8 mouse cellular contexts compared by ENCODE assay signal in genomic region chr9:65195053-65195452, GRCm38 (mm10). TPM values are rescaled to one million over a fixed set of nuclear protein-coding genes. Genes with fewer than 3 reads are reported as not detected.
DNase-seq lines count a peak whose midpoint lies in the region; ATAC-seq and TF ChIP-seq lines count a peak whose summit lies in the region.

Gene Parp16, plus strand, starts transcription at chr9:65195353.

- H3K36me3 ChIP-seq in neural tube, embryonic 11.5 days (ENCODE audit: control insufficient read depth, insufficient read depth, low read length), result no peaks in the 10 kb centered on the region
- no peaks in the 10 kb centered on the region for H3K36me3 ChIP-seq in limb, embryonic 11.5 days (ENCODE audit: control insufficient read depth, insufficient read depth, low read length)
- H3K36me3 ChIP-seq in stomach, embryonic 14.5 days (ENCODE audit: control insufficient read depth, insufficient read depth, low read length), result no peaks in the 10 kb centered on the region

- no peak within 1 kb of the TSS for H3K4me2 ChIP-seq in neural tube, embryonic 11.5 days (ENCODE audit: low read depth)
- no peak within 1 kb of the TSS; the same call in 1 of the 2 replicates for H3K4me2 ChIP-seq in limb, embryonic 11.5 days (ENCODE audit: low read depth, severe bottlenecking)
- H3K4me2 ChIP-seq in stomach, embryonic 14.5 days (replicated peaks; ENCODE audit: low read depth, low read length), result 0 out of 2 replicates have a peak within 1 kb of the TSS, but pooled peaks have one; percentile 8

- ATAC-seq in neural tube, embryonic 11.5 days (ENCODE audit: insufficient read depth, low FRiP score, low TSS enrichment), result no peak
- ATAC-seq in limb, embryonic 11.5 days (ENCODE audit: insufficient number of reproducible peaks, low FRiP score, low TSS enrichment, low read depth), result no peak
- no peak for ATAC-seq in stomach, embryonic 14.5 days (ENCODE audit: insufficient number of reproducible peaks, insufficient read depth, low FRiP score, low read depth)

- TF ChIP-seq CTCF in embryonic fibroblast, embryonic 13.5 days (IDR thresholded peaks at IDR 0.05; ENCODE audit: borderline replicate concordance, insufficient read depth, low read length), result no peak

- no peak within 1 kb of the TSS for H3K9ac ChIP-seq in neural tube, embryonic 11.5 days (ENCODE audit: low read length)
- peak within 1 kb of the TSS; percentile 37 for H3K9ac ChIP-seq in limb, embryonic 11.5 days (ENCODE audit: low read length)
- no peak within 1 kb of the TSS for H3K9ac ChIP-seq in stomach, embryonic 14.5 days (replicated peaks; ENCODE audit: low read depth, low read length)

- peak within 1 kb of the TSS; percentile 76 for H3K27ac ChIP-seq in neural tube, embryonic 11.5 days (ENCODE audit: low read depth, low read length)
- peak within 1 kb of the TSS; percentile 92 for H3K27ac ChIP-seq in embryonic fibroblast, embryonic 13.5 days (ENCODE audit: insufficient read depth, low read length)
- peak within 1 kb of the TSS; percentile 80 for H3K27ac ChIP-seq in limb, embryonic 11.5 days (replicated peaks; ENCODE audit: low read depth, low read length)
- H3K27ac ChIP-seq in stomach, embryonic 14.5 days (ENCODE audit: low read length), result peak within 1 kb of the TSS; percentile 74

- peaks cover 31% of the 10 kb centered on the region for H3K4me1 ChIP-seq in neural tube, embryonic 11.5 days (ENCODE audit: control insufficient read depth, insufficient read depth, low read length)
- peaks cover 5% of the 10 kb centered on the region for H3K4me1 ChIP-seq in embryonic fibroblast, embryonic 13.5 days (ENCODE audit: control insufficient read depth, insufficient read depth, low read length)
- peaks cover 29% of the 10 kb centered on the region for H3K4me1 ChIP-seq in limb, embryonic 11.5 days (ENCODE audit: control insufficient read depth, insufficient read depth, low read length)
- peaks cover 27% of the 10 kb centered on the region for H3K4me1 ChIP-seq in stomach, embryonic 14.5 days (ENCODE audit: control insufficient read depth, insufficient read depth, low read length)

- H3K9me3 ChIP-seq in neural tube, embryonic 11.5 days (ENCODE audit: control insufficient read depth, low read length), result no peaks in the 10 kb centered on the region
- H3K9me3 ChIP-seq in limb, embryonic 11.5 days (ENCODE audit: control insufficient read depth, low read length), result no peaks in the 10 kb centered on the region
- no peaks in the 10 kb centered on the region for H3K9me3 ChIP-seq in stomach, embryonic 14.5 days (ENCODE audit: control insufficient read depth, low read depth, low read length)

- TF ChIP-seq POLR2A in embryonic fibroblast, embryonic 13.5 days (IDR thresholded peaks at IDR 0.05; ENCODE audit: low read depth, low read length), result no peak

- H3K27me3 ChIP-seq in neural tube, embryonic 11.5 days (ENCODE audit: control insufficient read depth, insufficient read depth, low read length), result no peaks in the 10 kb centered on the region
- no peaks in the 10 kb centered on the region for H3K27me3 ChIP-seq in limb, embryonic 11.5 days (ENCODE audit: control insufficient read depth, insufficient read depth, low read length)
- H3K27me3 ChIP-seq in stomach, embryonic 14.5 days (ENCODE audit: control insufficient read depth, insufficient read depth, low read length), result no peaks in the 10 kb centered on the region

- 81% methylated on average over 4 of the region's 4 CpGs for WGBS in neural tube, embryonic 11.5 days
- 76% methylated on average over 4 of the region's 4 CpGs for WGBS in limb, embryonic 11.5 days
- WGBS in stomach, embryonic 14.5 days, result 74% methylated on average over 4 of the region's 4 CpGs

- DNase-seq in neural tube, embryonic 11.5 days (ENCODE audit: low spot score), result no peak
- DNase-seq in neural tube, embryonic 10.5 days (ENCODE audit: extremely low spot score, low spot score), result no peak
- DNase-seq in limb, embryonic 11.5 days (ENCODE audit: low spot score), result no peak
- no peak for DNase-seq in layer of hippocampus, adult 9-11 months
- DNase-seq in frontal cortex, postnatal 25 days (ENCODE audit: low spot score in 2 of 2), result no peak
- no peak for DNase-seq in thymus, postnatal 10 days (ENCODE audit: low spot score in 2 of 2)

- no peak within 1 kb of the TSS for H3K4me3 ChIP-seq in neural tube, embryonic 11.5 days (ENCODE audit: low read depth, low read length)
- no peak within 1 kb of the TSS for H3K4me3 ChIP-seq in embryonic fibroblast, embryonic 13.5 days (ENCODE audit: insufficient read depth, low read length)
- no peak within 1 kb of the TSS for H3K4me3 ChIP-seq in limb, embryonic 11.5 days (ENCODE audit: low read depth, low read length)
- H3K4me3 ChIP-seq in stomach, embryonic 14.5 days (ENCODE audit: low read depth, low read length), result no peak within 1 kb of the TSS

RNA-seq across cellular contexts. Expression of gene Parp16, which starts in this region (rescaled TPM):
- 4.9 and 6.1 TPM in 2 replicates for polyA plus RNA-seq in neural tube, embryonic 11.5 days (2014; fragmentation: Nextera tagmentation; extraction: Ambion mirVana)
- 1.5 and 2.7 TPM in 2 replicates for polyA plus RNA-seq in embryonic fibroblast, embryonic 13.5 days (2011; ENCODE audit: insufficient read length, low read depth, missing spikeins)
- polyA plus RNA-seq in limb, embryonic 11.5 days (2014; fragmentation: Nextera tagmentation; extraction: Ambion mirVana), result 7.2 and 8.2 TPM in 2 replicates
- polyA plus RNA-seq in stomach, embryonic 14.5 days (2014; fragmentation: Nextera tagmentation; extraction: Ambion mirVana), result 6.0 and 6.4 TPM in 2 replicates
